Mouse (Mus musculus): ENCODE measurements around the gene Cdc42.

GRCm38 (mm10) chr4:137271856-137272255, 85.7 kb downstream of the Cdc42 start:
- TF ChIP-seq GATA1 (IDR thresholded peaks at IDR 0.05; ENCODE audit: borderline replicate concordance, low read length) = no peak
- no peak for TF ChIP-seq CTCF (IDR thresholded peaks at IDR 0.05; ENCODE audit: low read depth, low read length)
- no peak for TF ChIP-seq TAL1 (conservative IDR thresholded peaks at IDR 0.05; ENCODE audit: low read depth, low read length)
- TF ChIP-seq POLR2AphosphoS5 (IDR thresholded peaks at IDR 0.05; ENCODE audit: insufficient replicate concordance, low read depth, low read length) = no peak
